Mouse (Mus musculus) hindbrain, postnatal 0 days (tissue): ENCODE data around the gene Mical2. TPM values are rescaled to one million over a fixed set of nuclear protein-coding genes. Genes with fewer than 3 reads are reported as not detected.

Source experiments
- ATAC-seq: fragments of 200-750 bp; cut with Nextera tagmentation; 2 replicates; pipeline ENCODE4 v1.8.0; 2017; ENCODE audit warnings: mild to moderate bottlenecking, moderate TSS enrichment, moderate library complexity
- DNase-seq: peaks from one replicate; pipeline ENCODE4 v3.0.0-alpha.2; 2015; ENCODE audit warnings: low spot score
- H3K27ac ChIP-seq: fragments of 300-500 bp; sonication (generic); 2 replicates; pipeline ENCODE4 v1.5.1; 2014; ENCODE audit warnings: mild to moderate bottlenecking
- H3K27me3 ChIP-seq: fragments of 300-500 bp; sonication (generic); 2 replicates; pipeline ENCODE4 v1.6.1; 2014; ENCODE audit warnings: low read length, mixed read lengths; ENCODE audit not compliant: insufficient read depth
- H3K36me3 ChIP-seq: fragments of 300-500 bp; sonication (generic); 2 replicates; pipeline ENCODE4 v1.6.1; 2014; ENCODE audit warnings: low read length, mixed read lengths; ENCODE audit not compliant: insufficient read depth
- H3K4me1 ChIP-seq: fragments of 300-500 bp; sonication (generic); 2 replicates; pipeline ENCODE4 v1.6.1; 2014; ENCODE audit warnings: antibody characterized with exemption, low read length, mixed read lengths; ENCODE audit not compliant: insufficient read depth
- H3K4me2 ChIP-seq: fragments of 300-500 bp; sonication (generic); 2 replicates; pipeline ENCODE4 v1.6.1; 2014; ENCODE audit warnings: low read depth, mild to moderate bottlenecking, low read length, moderate library complexity, mixed read lengths
- H3K4me3 ChIP-seq: fragments of 300-500 bp; sonication (generic); 2 replicates; pipeline ENCODE4 v1.5.1; 2014; ENCODE audit warnings: low read length
- H3K9ac ChIP-seq: fragments of 300-500 bp; sonication (generic); replicated peaks from 2 replicates; pipeline ENCODE4 v1.6.1; 2014; ENCODE audit warnings: mild to moderate bottlenecking, low read length, moderate library complexity, mixed read lengths
- H3K9me3 ChIP-seq: fragments of 300-500 bp; sonication (generic); 2 replicates; pipeline ENCODE4 v1.6.1; 2016; ENCODE audit warnings: low read length, mixed read lengths
- CTCF ChIP-seq: IDR thresholded peaks from 2 replicates; pipeline ENCODE4 v1.5.1; 2016; ENCODE audit warnings: antibody characterized with exemption, control low read depth, low read depth
- WGBS: fragments of 180-500 bp; shearing (Covaris S2); extraction: QIAGEN DNeasy Blood & Tissue Kit; methylation state at CpG from one replicate; pipeline ENCODE4 v1.1.7; 2014; 5-methylcytosine and 5-hydroxymethylcytosine counted together
- polyA plus RNA-seq: library from polyadenylated mRNA; unstranded; fragments of >200 nt; fragmentation: Nextera tagmentation; extraction: Ambion mirVana; gene quantifications from 2 replicates; pipeline ENCODE4 v1.2.1, GENCODE M21; 2015
- total RNA-seq: library from RNA; depleted of rRNA; stranded (reverse); fragments of >200 nt; gene quantifications from 2 replicates; pipeline ENCODE4 v1.2.3, GENCODE M21; 2014

The Mical2 gene
- total and polyA plus RNA-seq, 2 experiments from 2014 or later: 6.4 to 16.5 TPM

GRCm38 (mm10) chr7:112328969-112329368 is 103.3 kb downstream of the Mical2 start:
- WGBS: 10% methylated on average over 1 of the region's 1 CpGs
- H3K4me1 ChIP-seq: no peaks in the 10 kb centered on the region
- ATAC-seq: no peak; the same call in 1 of the 2 replicates
- no peaks in the 10 kb centered on the region for H3K27me3 ChIP-seq
- no peak overlapping the region for H3K4me2 ChIP-seq
- H3K27ac ChIP-seq: no peak overlapping the region
- no peak overlapping the region for H3K4me3 ChIP-seq
- no peaks in the 10 kb centered on the region for H3K36me3 ChIP-seq
- peak; percentile 61 for TF ChIP-seq CTCF
- H3K9me3 ChIP-seq: no peaks in the 10 kb centered on the region
- no peak overlapping the region for H3K9ac ChIP-seq
- DNase-seq: peak; percentile 80

- WGBS: 71% methylated on average over 7 of the region's 7 CpGs
- H3K9me3 ChIP-seq: no peaks in the 10 kb centered on the region
- no peaks in the 10 kb centered on the region for H3K4me1 ChIP-seq
- H3K9ac ChIP-seq: no peak overlapping the region
- ATAC-seq (no peak), DNase-seq (no peak)
- H3K4me2 ChIP-seq: no peak overlapping the region
- no peaks in the 10 kb centered on the region for H3K27me3 ChIP-seq
- no peak overlapping the region for H3K27ac ChIP-seq
- TF ChIP-seq CTCF: no peak
- H3K36me3 ChIP-seq: no peaks in the 10 kb centered on the region
- no peak overlapping the region for H3K4me3 ChIP-seq
These were observed 103.8 kb downstream of the Mical2 start for GRCm38 (mm10) chr7:112329496-112329895.

GRCm38 (mm10) chr7:112330935-112331334 is 105.3 kb downstream of the Mical2 start:
- no peaks in the 10 kb centered on the region for H3K27me3 ChIP-seq
- no peak for DNase-seq
- no peak overlapping the region for H3K4me2 ChIP-seq
- WGBS: 88% methylated on average over 8 of the region's 8 CpGs
- H3K27ac ChIP-seq: no peak overlapping the region
- no peak for ATAC-seq
- no peaks in the 10 kb centered on the region for H3K9me3 ChIP-seq
- H3K4me3 ChIP-seq: no peak overlapping the region
- no peak overlapping the region for H3K9ac ChIP-seq
- TF ChIP-seq CTCF: no peak
- H3K36me3 ChIP-seq: no peaks in the 10 kb centered on the region
- peaks cover 2% of the 10 kb centered on the region; the same call in 1 of the 2 replicates for H3K4me1 ChIP-seq

GRCm38 (mm10) chr7:112331804-112332203 is 106.1 kb downstream of the Mical2 start:
- H3K9ac ChIP-seq: no peak overlapping the region
- H3K4me3 ChIP-seq: no peak overlapping the region
- no peaks in the 10 kb centered on the region for H3K36me3 ChIP-seq
- H3K27ac ChIP-seq: no peak overlapping the region
- 78% methylated on average over 8 of the region's 8 CpGs for WGBS
- ATAC-seq: no peak
- H3K27me3 ChIP-seq: no peaks in the 10 kb centered on the region
- no peaks in the 10 kb centered on the region for H3K9me3 ChIP-seq
- H3K4me2 ChIP-seq: no peak overlapping the region
- peaks cover 7% of the 10 kb centered on the region for H3K4me1 ChIP-seq
- no peak for DNase-seq
- no peak for TF ChIP-seq CTCF

- H3K4me2 ChIP-seq: no peak overlapping the region
- no peaks in the 10 kb centered on the region for H3K36me3 ChIP-seq
- H3K4me1 ChIP-seq: peaks cover 7% of the 10 kb centered on the region
- no peaks in the 10 kb centered on the region for H3K9me3 ChIP-seq
- DNase-seq (no peak), ATAC-seq (no peak)
- no peak for TF ChIP-seq CTCF
- no peak overlapping the region for H3K9ac ChIP-seq
- H3K27ac ChIP-seq: no peak overlapping the region
- WGBS: 81% methylated on average over 5 of the region's 5 CpGs
- H3K27me3 ChIP-seq: no peaks in the 10 kb centered on the region
- H3K4me3 ChIP-seq: no peak overlapping the region
These were observed 106.8 kb downstream of the Mical2 start for GRCm38 (mm10) chr7:112332426-112332825.

- WGBS: 56% methylated on average over 7 of the region's 7 CpGs
- DNase-seq (no peak), ATAC-seq (peak; percentile 19; the same call in 1 of the 2 replicates)
- no peaks in the 10 kb centered on the region for H3K9me3 ChIP-seq
- peaks cover 7% of the 10 kb centered on the region for H3K4me1 ChIP-seq
- no peak overlapping the region for H3K9ac ChIP-seq
- no peaks in the 10 kb centered on the region for H3K36me3 ChIP-seq
- no peak overlapping the region for H3K4me3 ChIP-seq
- no peaks in the 10 kb centered on the region for H3K27me3 ChIP-seq
- no peak for TF ChIP-seq CTCF
- H3K4me2 ChIP-seq: no peak overlapping the region
- no peak overlapping the region for H3K27ac ChIP-seq
These were observed 107.7 kb downstream of the Mical2 start for GRCm38 (mm10) chr7:112333404-112333803.

- Histone ChIP-seq H3K36me3 (no peaks in the 10 kb centered on the region), H3K4me3 (no peak overlapping the region), H3K9ac (no peak overlapping the region), H3K27ac (peak overlapping the region; percentile 52), H3K4me2 (peak overlapping the region; percentile 5; the same call in 1 of the 2 replicates), H3K9me3 (no peaks in the 10 kb centered on the region), H3K4me1 (peaks cover 7% of the 10 kb centered on the region), H3K27me3 (no peaks in the 10 kb centered on the region)
- TF ChIP-seq CTCF: no peak
- ATAC-seq (peak; percentile 84), DNase-seq (peak; percentile 86)
- 37% methylated on average over 6 of the region's 6 CpGs for WGBS
These were observed 110.6 kb downstream of the Mical2 start for GRCm38 (mm10) chr7:112336213-112336631.
